Mouse (Mus musculus): ENCODE measurements around the gene Bok. TPM values are rescaled to one million over a fixed set of nuclear protein-coding genes. Genes with fewer than 3 reads are reported as not detected.

Gene Bok
- polyA plus RNA-seq, 1 experiment from 2014 or later = 46.5 TPM

DNA sequence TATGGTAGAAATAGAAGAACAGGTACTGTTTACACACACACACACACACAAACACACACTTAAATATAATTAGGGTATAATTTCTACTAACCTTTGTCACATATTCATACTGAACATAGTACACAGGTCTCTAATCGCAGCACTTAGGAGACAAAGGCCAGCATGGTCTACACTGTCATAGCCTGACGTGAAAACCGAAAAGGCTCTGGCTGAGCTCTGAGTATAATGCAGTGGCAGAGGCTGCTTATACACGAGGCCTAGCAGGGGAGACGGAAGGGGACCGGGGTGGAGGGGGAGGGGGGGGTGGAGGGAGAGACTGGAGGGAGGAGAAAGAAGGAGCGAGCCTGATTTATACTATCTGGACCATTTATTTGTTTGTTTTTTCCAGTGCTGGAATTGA lies 36.1 kb downstream of the Bok start:
- H3K27me3 ChIP-seq (replicated peaks; ENCODE audit: control insufficient read depth, insufficient read depth, low read length) = no peaks in the 10 kb centered on the region
- WGBS = 74% methylated on average over 7 of the region's 7 CpGs
- H3K9ac ChIP-seq (ENCODE audit: low read length) = no peak overlapping the region
- H3K27ac ChIP-seq (ENCODE audit: low read depth) = no peak overlapping the region
- H3K4me2 ChIP-seq (ENCODE audit: low read length) = no peak overlapping the region
- no peak overlapping the region for H3K4me3 ChIP-seq (ENCODE audit: low read depth, low read length)
- peaks cover 36% of the 10 kb centered on the region for H3K36me3 ChIP-seq (ENCODE audit: control insufficient read depth, insufficient read depth, low read length)
- DNase-seq (ENCODE audit: low spot score) (no peak), ATAC-seq (replicated peaks; ENCODE audit: low FRiP score, low TSS enrichment, low read depth) (no peak)
- H3K9me3 ChIP-seq (ENCODE audit: control insufficient read depth, low read length) = no peaks in the 10 kb centered on the region
- H3K4me1 ChIP-seq (replicated peaks; ENCODE audit: control insufficient read depth, insufficient read depth, low read length) = no peaks in the 10 kb centered on the region

DNA sequence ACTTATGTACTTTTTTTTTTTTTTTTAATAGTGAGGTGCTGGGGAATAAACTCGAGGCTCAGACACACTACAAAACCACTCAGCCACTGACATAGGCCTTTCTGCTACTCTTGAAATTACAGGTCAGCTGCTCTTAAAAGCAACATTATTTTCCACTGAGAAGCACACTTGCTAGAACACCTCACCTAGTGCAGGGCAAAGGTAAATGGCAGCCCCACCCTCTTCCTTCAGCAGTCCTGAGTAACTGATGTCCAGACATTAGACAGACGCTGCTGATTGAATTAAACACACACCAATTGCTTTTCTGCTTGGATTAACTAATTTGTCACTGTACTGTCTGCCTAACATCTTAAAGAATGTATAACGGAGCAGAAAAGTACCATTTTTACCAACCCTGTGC lies 39.2 kb downstream of the Bok start:
- H3K4me2 ChIP-seq (ENCODE audit: low read length) = no peak overlapping the region
- H3K27me3 ChIP-seq (replicated peaks; ENCODE audit: control insufficient read depth, insufficient read depth, low read length) = no peaks in the 10 kb centered on the region
- no peak overlapping the region for H3K4me3 ChIP-seq (ENCODE audit: low read depth, low read length)
- no peak for ATAC-seq (replicated peaks; ENCODE audit: low FRiP score, low TSS enrichment, low read depth)
- H3K4me1 ChIP-seq (replicated peaks; ENCODE audit: control insufficient read depth, insufficient read depth, low read length) = no peaks in the 10 kb centered on the region
- H3K9me3 ChIP-seq (ENCODE audit: control insufficient read depth, low read length) = no peaks in the 10 kb centered on the region
- H3K27ac ChIP-seq (ENCODE audit: low read depth) = no peak overlapping the region
- no peak overlapping the region for H3K9ac ChIP-seq (ENCODE audit: low read length)
- no peak for DNase-seq (ENCODE audit: low spot score)
- WGBS = 85% methylated on average over 3 of the region's 3 CpGs
- peaks cover 24% of the 10 kb centered on the region for H3K36me3 ChIP-seq (ENCODE audit: control insufficient read depth, insufficient read depth, low read length)

DNA sequence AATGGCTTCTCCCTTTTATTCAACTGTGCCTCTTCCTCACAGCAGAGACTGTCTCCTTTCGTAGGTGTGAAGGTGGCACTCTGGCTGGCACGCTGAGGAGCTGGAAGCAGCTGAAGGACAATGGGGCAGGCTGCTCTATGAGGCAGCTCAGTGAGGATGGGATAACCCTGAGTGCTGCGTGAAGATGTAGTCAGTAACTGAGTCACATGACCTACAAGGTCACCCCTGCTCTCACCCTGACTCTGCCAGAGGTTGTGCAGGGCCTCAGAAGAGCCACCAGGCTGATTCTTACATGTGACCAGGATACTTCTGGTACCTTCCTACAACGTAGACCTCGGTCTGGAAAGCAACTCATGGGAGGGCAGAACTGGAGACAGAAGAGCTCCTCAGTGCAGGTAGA lies 40.2 kb downstream of the Bok start:
- no peak for DNase-seq (ENCODE audit: low spot score)
- Histone ChIP-seq H3K4me1 (replicated peaks; ENCODE audit: control insufficient read depth, insufficient read depth, low read length) (no peaks in the 10 kb centered on the region), H3K27ac (ENCODE audit: low read depth) (no peak overlapping the region), H3K36me3 (ENCODE audit: control insufficient read depth, insufficient read depth, low read length) (peaks cover 24% of the 10 kb centered on the region), H3K4me2 (ENCODE audit: low read length) (no peak overlapping the region), H3K9me3 (ENCODE audit: control insufficient read depth, low read length) (no peaks in the 10 kb centered on the region), H3K4me3 (ENCODE audit: low read depth, low read length) (no peak overlapping the region), H3K27me3 (replicated peaks; ENCODE audit: control insufficient read depth, insufficient read depth, low read length) (no peaks in the 10 kb centered on the region), H3K9ac (ENCODE audit: low read length) (no peak overlapping the region)
- WGBS = 78% methylated on average over 5 of the region's 5 CpGs
- ATAC-seq (replicated peaks; ENCODE audit: low FRiP score, low TSS enrichment, low read depth) = no peak

DNA sequence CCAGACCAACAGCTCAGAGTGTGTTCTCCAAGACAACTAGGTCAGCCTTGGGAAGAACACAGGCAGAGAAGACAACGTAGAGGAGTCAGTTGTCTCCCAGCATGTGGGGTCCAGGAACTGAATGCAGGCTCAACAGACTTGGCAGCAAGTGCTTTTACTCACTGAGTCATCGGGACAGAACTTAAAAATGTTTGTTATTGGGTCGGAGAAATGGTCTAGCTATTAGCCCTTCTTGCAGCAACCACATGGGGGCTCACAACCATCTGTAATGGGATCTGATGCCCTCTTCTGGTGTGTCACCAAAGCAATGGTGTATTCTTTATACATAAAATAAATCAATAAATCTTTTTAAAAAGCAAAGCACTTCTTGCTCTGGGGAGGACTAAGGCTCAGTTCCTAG lies 40.7 kb downstream of the Bok start:
- Histone ChIP-seq H3K36me3 (ENCODE audit: control insufficient read depth, insufficient read depth, low read length) (peaks cover 24% of the 10 kb centered on the region), H3K4me1 (replicated peaks; ENCODE audit: control insufficient read depth, insufficient read depth, low read length) (no peaks in the 10 kb centered on the region), H3K9ac (ENCODE audit: low read length) (no peak overlapping the region), H3K4me3 (ENCODE audit: low read depth, low read length) (no peak overlapping the region), H3K27ac (ENCODE audit: low read depth) (no peak overlapping the region), H3K9me3 (ENCODE audit: control insufficient read depth, low read length) (no peaks in the 10 kb centered on the region), H3K4me2 (ENCODE audit: low read length) (no peak overlapping the region), H3K27me3 (replicated peaks; ENCODE audit: control insufficient read depth, insufficient read depth, low read length) (no peaks in the 10 kb centered on the region)
- 84% methylated on average over 3 of the region's 3 CpGs for WGBS
- no peak for DNase-seq (ENCODE audit: low spot score)
- no peak for ATAC-seq (replicated peaks; ENCODE audit: low FRiP score, low TSS enrichment, low read depth)

DNA sequence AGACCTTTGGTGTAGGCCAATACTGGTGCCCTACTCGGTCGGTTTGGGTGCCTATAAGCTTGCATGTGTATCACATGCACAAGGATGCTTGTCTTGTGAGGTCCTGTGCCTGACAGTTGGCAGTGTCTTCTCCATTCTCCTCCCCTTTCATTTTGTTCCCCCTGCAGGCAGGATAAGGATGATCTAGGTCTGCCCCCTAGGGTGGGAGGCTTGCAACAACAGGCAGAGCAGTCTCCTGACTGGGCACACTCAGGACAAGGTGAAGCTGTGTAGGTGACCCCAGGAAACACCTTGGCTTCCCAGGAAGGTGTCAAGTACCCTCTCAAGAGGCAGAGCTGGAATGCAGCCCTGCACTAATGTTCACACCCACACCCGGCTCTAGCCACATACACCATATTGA lies 41.5 kb downstream of the Bok start:
- 0 out of 2 replicates have a peak, but pooled peaks have one; percentile 28 for ATAC-seq (replicated peaks; ENCODE audit: low FRiP score, low TSS enrichment, low read depth)
- DNase-seq (ENCODE audit: low spot score) = peak; percentile 69
- Histone ChIP-seq H3K9ac (ENCODE audit: low read length) (no peak overlapping the region), H3K27ac (ENCODE audit: low read depth) (no peak overlapping the region), H3K9me3 (ENCODE audit: control insufficient read depth, low read length) (no peaks in the 10 kb centered on the region), H3K36me3 (ENCODE audit: control insufficient read depth, insufficient read depth, low read length) (peaks cover 24% of the 10 kb centered on the region), H3K27me3 (replicated peaks; ENCODE audit: control insufficient read depth, insufficient read depth, low read length) (no peaks in the 10 kb centered on the region), H3K4me3 (ENCODE audit: low read depth, low read length) (no peak overlapping the region), H3K4me1 (replicated peaks; ENCODE audit: control insufficient read depth, insufficient read depth, low read length) (no peaks in the 10 kb centered on the region), H3K4me2 (ENCODE audit: low read length) (no peak overlapping the region)
- WGBS = 63% methylated on average over 3 of the region's 3 CpGs

DNA sequence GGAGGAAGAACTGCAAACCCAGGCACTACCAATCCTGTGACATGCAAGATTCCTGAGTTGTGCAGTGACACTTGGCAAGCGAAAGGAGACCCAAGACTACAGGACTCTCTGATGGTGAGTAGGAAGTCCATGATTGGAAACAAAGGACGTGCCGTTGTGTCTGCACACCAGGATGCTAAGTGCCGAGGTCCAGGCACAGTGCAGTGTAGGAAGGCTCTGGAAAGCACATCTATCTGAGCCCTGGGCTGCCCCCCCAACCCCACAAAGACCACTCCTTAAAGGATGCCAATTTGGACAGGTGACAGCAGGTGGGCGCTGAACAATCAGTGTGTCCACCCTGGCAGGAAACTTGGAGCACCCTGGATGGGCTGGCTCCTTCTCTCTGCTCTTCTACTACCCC lies 45.6 kb downstream of the Bok start:
- no peaks in the 10 kb centered on the region for H3K27me3 ChIP-seq (replicated peaks; ENCODE audit: control insufficient read depth, insufficient read depth, low read length)
- ATAC-seq (replicated peaks; ENCODE audit: low FRiP score, low TSS enrichment, low read depth) (0 out of 2 replicates have a peak, but pooled peaks have one; percentile 30), DNase-seq (ENCODE audit: low spot score) (no peak)
- H3K4me3 ChIP-seq (ENCODE audit: low read depth, low read length) = no peak overlapping the region
- no peak overlapping the region for H3K4me2 ChIP-seq (ENCODE audit: low read length)
- no peaks in the 10 kb centered on the region for H3K4me1 ChIP-seq (replicated peaks; ENCODE audit: control insufficient read depth, insufficient read depth, low read length)
- 92% methylated on average over 5 of the region's 5 CpGs for WGBS
- no peak overlapping the region for H3K27ac ChIP-seq (ENCODE audit: low read depth)
- no peak overlapping the region for H3K9ac ChIP-seq (ENCODE audit: low read length)
- no peaks in the 10 kb centered on the region for H3K36me3 ChIP-seq (ENCODE audit: control insufficient read depth, insufficient read depth, low read length)
- H3K9me3 ChIP-seq (ENCODE audit: control insufficient read depth, low read length) = no peaks in the 10 kb centered on the region

DNA sequence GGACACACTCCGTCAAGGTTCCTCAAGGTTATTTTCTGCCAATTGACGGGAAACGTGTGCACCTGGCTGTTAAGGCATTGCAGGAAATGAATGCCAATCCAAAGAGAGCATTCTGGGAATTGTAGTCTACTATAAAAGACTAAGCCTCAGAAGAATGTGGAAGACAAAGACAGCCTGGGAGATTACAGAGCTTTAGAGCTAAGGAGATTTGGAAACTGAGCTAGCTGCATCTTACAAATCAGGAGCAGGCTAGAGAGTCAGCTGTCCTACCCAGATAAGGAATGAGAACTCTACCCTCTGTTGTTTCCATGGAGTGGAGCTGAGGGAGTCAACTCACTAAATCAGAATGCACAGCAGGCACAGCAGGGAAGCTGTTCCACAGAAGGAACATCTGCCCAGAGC lies 46.4 kb downstream of the Bok start:
- H3K4me1 ChIP-seq (replicated peaks; ENCODE audit: control insufficient read depth, insufficient read depth, low read length) = no peaks in the 10 kb centered on the region
- H3K36me3 ChIP-seq (ENCODE audit: control insufficient read depth, insufficient read depth, low read length) = no peaks in the 10 kb centered on the region
- no peak for ATAC-seq (replicated peaks; ENCODE audit: low FRiP score, low TSS enrichment, low read depth)
- no peak overlapping the region for H3K9ac ChIP-seq (ENCODE audit: low read length)
- H3K27ac ChIP-seq (ENCODE audit: low read depth) = no peak overlapping the region
- no peaks in the 10 kb centered on the region for H3K27me3 ChIP-seq (replicated peaks; ENCODE audit: control insufficient read depth, insufficient read depth, low read length)
- 22% methylated on average over 3 of the region's 3 CpGs for WGBS
- H3K4me3 ChIP-seq (ENCODE audit: low read depth, low read length) = no peak overlapping the region
- no peak for DNase-seq (ENCODE audit: low spot score)
- H3K4me2 ChIP-seq (ENCODE audit: low read length) = peak overlapping the region; percentile 14; the same call in 1 of the 2 replicates
- no peaks in the 10 kb centered on the region for H3K9me3 ChIP-seq (ENCODE audit: control insufficient read depth, low read length)

DNA sequence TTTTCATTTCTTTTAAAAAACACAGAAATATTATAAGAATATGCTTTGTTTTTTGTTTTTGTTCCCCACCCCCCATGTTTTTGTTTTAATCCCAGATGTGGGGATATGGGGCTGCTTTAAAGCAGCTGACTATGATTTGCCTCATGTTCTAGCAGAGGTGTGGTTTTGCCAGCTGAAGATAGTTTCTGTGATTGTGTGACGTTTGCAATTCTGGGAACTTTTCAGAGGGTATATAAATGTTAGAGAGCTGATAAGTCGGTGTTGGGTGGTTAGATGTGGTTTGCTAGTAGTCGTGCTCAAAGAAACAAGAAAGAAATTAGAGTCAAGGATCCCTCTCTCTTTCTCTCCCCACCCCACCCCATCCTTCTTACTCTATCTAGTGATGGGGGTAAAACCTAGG lies 50.4 kb downstream of the Bok start:
- Histone ChIP-seq H3K27me3 (replicated peaks; ENCODE audit: control insufficient read depth, insufficient read depth, low read length) (no peaks in the 10 kb centered on the region), H3K9ac (ENCODE audit: low read length) (no peak overlapping the region), H3K4me3 (ENCODE audit: low read depth, low read length) (no peak overlapping the region), H3K36me3 (ENCODE audit: control insufficient read depth, insufficient read depth, low read length) (no peaks in the 10 kb centered on the region), H3K4me1 (replicated peaks; ENCODE audit: control insufficient read depth, insufficient read depth, low read length) (no peaks in the 10 kb centered on the region), H3K4me2 (ENCODE audit: low read length) (no peak overlapping the region), H3K27ac (ENCODE audit: low read depth) (no peak overlapping the region), H3K9me3 (ENCODE audit: control insufficient read depth, low read length) (no peaks in the 10 kb centered on the region)
- DNase-seq (ENCODE audit: low spot score) = no peak
- ATAC-seq (replicated peaks; ENCODE audit: low FRiP score, low TSS enrichment, low read depth) = no peak
- 85% methylated on average over 3 of the region's 3 CpGs for WGBS

DNA sequence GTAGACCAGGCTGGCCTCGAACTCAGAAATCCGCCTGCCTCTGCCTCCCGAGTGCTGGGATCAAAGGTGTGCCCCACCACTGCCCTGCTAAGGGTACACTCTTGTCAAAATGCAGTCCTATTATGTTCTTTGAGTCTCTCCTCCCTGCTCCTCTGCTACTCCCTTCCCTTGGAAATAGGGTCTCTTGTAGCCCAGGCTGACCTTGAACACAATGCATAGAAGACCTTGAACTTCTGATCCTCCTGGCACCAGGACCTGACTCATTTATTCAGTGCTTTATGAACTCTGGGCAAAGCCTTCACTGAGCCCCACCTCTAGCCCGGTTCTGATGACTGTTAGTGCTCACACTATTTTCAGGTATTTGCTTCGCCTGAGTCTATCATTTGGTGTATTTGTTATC lies 52.3 kb downstream of the Bok start:
- H3K4me2 ChIP-seq (ENCODE audit: low read length) = no peak overlapping the region
- no peaks in the 10 kb centered on the region for H3K4me1 ChIP-seq (replicated peaks; ENCODE audit: control insufficient read depth, insufficient read depth, low read length)
- no peaks in the 10 kb centered on the region for H3K27me3 ChIP-seq (replicated peaks; ENCODE audit: control insufficient read depth, insufficient read depth, low read length)
- no peak overlapping the region for H3K27ac ChIP-seq (ENCODE audit: low read depth)
- H3K9me3 ChIP-seq (ENCODE audit: control insufficient read depth, low read length) = no peaks in the 10 kb centered on the region
- ATAC-seq (replicated peaks; ENCODE audit: low FRiP score, low TSS enrichment, low read depth) (no peak), DNase-seq (ENCODE audit: low spot score) (no peak)
- 92% methylated on average over 5 of the region's 5 CpGs for WGBS
- no peak overlapping the region for H3K9ac ChIP-seq (ENCODE audit: low read length)
- H3K4me3 ChIP-seq (ENCODE audit: low read depth, low read length) = no peak overlapping the region
- no peaks in the 10 kb centered on the region for H3K36me3 ChIP-seq (ENCODE audit: control insufficient read depth, insufficient read depth, low read length)
